Mouse (Mus musculus): ENCODE measurements around the gene Map3k13.
"Not testable (repeated sequence)": the region's sequence is repeated elsewhere in the genome, so short reads cannot be mapped to it uniquely, and the experiment has no call there.

Gene Map3k13

DNA sequence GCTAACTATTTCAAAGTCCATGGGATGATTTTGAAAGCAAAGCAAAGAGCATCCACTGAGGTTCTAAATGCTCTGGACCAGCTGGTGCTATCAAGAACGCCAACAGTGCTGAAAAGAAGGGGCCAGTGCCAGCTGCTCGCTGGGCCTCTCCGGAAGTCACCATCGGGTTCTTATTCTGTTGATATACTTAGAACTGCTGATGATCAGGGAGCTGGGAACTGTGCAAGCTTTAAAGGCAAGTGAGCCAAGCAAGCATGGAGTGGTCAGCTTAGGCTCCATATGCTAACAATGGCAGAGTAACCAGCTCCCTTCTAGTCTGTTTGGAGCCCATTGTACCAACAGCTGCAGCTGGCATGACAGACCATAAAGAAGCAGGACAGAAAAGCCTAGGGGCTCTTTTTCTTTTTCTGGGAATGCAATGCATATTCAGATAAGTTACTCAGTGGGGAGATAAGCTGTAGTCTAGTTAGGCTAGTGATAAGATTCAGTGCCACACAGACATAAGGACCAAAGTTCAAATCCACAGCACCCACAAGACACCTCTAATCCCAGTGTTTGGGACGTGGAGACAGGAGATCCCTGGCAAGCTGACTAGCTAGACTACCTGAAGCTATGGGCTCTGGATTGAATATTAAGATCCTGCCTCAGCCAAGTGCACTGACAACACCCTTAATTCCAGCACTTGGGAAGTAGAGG lies 60.6 kb downstream of the Map3k13 start:
- no peak for DNase-seq

DNA sequence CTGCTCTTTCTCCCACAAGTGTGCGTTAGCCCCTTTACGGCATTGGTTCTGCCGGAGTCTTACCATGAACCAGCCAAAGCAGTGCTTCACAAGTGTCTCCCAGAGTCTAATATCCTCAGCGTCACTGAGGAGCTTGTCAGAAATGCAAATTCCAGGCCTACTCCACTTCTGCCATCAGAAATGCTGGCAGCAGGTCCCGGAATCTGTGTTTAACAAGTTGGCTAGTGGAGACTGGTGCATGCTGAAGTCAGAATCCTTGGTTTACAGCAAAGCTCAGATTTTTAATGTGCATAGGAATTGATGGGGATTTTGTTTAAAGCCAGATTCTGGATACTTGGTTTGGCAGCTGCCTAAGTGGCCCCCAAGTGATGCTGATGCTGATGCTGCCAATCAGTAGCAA lies 62.0 kb downstream of the Map3k13 start:
- no peak for DNase-seq

DNA sequence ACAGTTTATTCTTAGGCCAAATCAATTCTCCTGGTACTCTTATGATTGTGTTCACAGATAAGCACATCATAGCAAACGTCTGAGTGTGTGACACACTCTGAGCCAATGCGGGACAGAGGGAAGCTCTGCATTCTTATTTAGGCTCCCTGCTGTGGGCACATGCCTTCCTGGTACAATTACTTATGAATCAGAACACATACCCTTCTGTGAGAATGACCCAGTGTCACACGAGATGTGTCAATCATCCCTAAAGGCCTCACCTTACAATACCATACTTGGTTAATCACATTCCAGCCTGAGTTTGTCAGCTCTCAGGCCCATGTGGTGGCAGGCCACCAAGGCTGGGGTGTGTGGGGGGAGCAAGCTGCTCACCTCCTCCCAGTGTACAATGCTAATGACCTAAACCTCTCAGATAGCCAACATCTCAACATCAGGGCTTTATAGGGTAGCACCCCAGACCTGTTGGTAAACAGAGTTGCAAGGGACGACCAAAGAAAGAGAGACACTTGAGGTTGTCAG lies 63.0 kb downstream of the Map3k13 start:
- no peak for DNase-seq

DNA sequence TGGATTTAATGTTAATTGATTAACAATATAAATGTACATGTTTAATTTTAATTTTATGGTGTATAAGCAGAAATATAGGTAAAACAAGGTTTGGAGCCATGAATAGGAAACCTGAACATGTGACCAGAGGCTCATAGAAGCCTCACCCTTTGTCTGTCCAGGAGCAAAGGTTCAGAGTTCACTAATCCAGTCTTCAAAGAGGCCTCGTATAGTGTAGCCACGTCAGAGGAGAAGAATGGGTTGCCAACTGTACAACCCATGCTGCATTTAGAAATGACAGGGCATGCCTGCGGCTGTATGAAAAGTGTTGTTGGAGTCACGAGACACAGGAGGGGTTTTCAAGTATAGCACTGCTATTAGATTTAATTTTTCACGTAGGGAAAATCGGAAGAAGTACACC lies 64.0 kb downstream of the Map3k13 start:
- no peak for DNase-seq

DNA sequence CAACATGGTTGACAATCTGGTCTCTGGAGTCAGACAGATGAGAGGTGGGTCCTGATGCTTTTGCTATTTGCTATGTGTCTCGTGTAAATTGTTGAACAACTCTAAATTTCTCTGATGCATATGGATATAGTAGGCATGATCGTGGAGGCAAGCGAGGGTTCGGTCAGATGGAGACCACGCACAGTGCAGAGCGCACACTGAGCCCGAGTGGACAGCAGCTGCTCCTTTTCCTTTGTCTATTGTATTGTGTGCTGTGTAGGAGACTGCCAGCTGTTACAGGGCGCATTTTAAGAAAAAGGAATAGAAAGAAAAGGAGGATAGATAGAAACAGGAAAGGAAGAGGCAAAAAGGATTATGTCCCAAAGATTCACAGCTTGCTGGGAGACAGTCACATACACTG lies 64.7 kb downstream of the Map3k13 start:
- no peak for DNase-seq

DNA sequence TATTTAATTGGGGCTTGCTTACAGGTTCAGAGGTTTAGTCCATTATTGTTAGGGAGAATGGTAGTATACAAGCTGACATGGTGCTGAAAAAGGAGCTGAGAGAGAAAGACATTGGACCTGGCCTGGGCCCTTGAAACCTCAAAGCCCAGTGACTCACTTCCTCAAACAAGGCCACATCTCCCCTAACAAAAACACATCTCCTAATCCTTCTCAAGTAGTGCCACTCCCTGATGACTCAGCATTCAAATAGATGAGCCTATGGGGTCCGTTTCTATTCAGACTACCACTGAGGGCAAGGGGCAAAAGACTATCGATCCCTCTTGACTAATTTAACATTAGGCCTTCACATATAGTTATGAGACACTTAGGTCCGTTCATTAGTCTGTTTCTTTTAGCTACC lies 68.3 kb downstream of the Map3k13 start:
- no peak for DNase-seq

DNA sequence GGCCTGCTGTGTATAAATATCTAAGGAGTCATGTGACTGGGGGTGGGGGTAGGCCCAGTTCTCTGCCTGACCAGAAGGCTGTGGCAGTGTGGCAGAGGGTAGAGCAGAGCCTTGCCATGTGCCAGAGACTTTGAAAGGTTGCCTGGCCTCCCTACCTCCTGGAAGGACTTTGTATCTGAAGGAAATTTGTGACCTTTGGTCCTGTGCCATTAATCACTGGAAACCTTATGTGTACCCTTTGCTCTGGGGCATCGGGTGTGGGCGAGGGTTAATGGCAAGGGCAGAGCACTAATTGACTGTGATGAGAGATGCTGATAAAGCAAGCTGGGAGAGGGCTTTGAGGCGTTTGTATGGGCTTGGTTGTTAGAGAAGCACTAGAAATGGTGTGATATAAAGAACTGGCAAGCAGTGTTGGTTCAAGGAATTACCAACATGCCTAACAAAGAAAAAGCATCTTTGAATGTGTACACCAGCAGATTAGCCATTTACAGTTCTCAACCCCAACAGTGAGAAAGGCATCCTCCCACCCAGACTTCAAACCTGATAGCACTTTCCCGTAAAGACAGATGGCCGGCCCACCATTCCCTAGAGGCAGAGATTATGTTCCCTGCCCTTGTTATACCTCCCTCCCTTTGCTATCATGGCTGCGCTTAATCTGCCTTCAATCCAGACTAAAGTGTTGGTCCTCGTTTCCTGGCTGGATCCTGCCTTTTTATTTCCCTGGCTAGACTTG lies 71.3 kb downstream of the Map3k13 start:
- DNase-seq = no peak

DNA sequence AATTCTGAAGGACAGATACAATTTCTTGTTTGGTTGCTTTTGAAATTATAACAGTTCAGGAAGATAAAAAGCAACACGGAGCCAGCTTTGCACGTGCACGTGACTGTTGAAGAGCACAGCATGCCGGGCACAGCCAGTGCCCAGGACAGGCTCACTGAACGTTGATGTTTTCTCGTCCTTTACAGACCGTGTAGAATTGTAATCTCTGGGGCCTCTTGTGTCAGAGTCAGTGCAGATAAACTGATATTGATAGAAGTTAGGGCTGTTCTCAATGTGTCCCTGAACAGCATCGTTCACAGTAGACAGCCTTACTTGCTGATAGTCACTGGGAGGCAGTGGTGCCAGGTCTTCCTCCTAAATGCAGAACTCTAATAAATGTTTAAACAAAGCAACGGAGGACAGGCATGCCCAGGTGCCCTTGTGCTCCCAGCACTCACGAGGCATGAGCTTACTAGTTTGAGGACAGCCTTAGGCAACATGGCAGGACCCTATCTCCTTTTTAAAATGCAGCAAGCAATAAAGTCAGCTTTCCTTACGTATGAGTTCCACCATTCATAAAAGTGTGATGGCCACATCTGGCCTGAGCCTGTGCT lies 71.9 kb downstream of the Map3k13 start:
- DNase-seq = no peak

DNA sequence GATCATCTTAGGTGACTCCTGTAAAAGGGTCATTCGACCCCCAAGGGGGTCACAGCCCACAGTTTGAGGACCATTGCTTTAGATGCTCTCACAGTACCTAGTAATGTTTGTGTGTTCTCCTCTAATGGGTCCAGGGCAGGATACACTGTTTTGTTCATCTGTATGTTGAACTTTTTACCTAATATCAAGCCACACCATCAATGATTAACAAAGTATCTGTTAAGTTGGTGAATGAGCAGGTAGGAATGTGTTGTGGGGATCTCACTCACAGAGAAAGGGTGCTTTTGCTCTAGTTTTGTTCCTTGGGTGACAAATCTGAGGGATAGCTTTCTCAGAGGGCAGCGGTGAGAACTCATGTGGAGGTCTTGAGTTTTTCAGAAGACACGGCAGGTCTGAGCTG lies 73.6 kb downstream of the Map3k13 start:
- DNase-seq = no peak

DNA sequence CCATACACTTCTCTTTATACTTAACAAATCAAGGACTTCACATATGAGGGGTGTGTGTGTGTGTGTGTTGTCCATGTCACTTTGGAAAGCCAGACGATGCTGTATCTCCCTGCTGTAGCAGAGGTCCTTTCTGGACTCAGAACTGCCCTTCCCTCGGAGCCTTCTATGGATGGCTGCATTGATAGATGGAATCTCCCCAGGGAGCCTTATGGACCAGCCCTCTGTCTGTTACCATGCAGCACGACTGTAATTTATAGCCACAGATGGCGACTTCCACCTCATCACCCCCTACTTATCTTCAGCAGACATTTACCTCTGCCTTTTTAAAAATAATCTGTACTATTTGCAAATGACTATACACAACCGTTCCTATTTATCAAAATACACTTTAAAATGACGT lies 74.5 kb downstream of the Map3k13 start:
- DNase-seq = no peak

DNA sequence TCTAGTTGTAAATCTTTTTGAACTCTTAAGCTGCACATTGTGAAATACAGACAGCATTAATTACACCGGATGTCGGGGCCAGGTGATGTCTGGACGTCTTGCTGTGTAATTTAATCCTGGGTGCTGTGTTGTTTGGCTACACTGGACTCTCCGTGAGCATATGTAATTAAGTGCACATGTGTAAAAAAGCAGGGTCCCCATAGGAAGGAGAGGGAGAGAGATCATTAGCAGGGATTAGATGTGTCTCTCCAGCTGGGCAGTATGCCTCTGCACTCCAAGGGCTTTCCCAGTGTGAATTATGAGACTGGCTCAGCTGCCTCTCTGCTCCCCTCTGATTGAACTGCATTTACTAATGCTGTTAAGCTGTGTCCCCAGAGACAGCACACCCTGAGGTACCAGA lies 75.7 kb downstream of the Map3k13 start:
- DNase-seq = no peak

DNA sequence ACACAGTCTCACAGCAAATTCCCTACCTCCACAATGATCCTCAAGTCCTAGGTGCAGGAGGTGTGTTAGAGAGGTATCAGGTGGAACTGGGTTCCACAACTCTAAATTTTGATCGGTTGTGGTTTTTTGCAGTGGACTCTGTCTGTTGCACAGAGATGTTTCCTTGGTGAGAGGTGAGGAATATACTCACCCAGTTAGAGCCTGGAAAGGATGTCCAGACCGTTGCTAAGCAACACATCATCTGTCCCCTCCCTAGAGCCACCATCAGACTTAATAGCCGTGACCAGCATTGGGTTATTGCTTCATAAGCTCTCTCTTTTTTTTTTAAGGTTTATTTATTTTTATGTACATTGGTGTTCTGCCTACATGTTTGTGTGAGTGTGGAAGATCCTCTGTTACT lies 83.6 kb downstream of the Map3k13 start:
- no peak for DNase-seq

DNA sequence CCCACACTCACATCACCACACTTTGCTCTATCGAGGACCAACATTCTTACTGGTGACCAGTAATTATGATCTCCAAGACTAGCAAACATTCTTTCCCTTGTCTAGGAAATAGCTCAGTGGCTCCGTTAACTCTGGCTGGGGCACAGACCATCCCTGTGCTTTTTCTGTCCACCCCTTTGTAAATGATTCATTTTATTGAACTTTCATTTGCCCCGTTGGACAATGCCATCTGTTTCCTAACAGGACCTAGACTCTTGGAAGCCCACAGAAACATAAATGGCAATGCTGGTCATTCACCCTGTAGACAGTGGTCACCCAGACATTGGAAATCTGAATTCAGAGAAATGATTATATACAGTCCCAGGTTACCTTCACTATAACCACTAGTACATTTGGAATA lies 84.7 kb downstream of the Map3k13 start:
- no peak for DNase-seq

DNA sequence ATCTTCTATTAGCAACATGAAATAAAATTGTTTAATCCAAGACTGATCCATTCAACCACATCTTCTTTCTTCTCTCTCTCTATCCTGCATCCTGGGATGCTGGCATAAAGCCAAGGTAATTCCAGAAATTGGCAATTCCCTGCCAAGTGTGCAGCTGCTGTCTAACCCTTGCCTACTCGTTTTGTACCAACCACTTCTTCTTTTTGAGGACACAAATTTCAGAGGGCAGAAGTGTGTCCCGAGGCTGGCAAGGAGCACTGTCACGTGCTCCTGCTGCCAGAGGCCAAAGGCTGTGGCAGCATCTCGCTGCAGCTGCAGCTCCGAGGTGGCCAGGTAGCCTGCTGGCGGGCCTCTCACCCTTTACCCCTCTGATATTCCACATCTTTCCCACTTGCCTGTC lies 87.0 kb downstream of the Map3k13 start:
- no peak for DNase-seq

DNA sequence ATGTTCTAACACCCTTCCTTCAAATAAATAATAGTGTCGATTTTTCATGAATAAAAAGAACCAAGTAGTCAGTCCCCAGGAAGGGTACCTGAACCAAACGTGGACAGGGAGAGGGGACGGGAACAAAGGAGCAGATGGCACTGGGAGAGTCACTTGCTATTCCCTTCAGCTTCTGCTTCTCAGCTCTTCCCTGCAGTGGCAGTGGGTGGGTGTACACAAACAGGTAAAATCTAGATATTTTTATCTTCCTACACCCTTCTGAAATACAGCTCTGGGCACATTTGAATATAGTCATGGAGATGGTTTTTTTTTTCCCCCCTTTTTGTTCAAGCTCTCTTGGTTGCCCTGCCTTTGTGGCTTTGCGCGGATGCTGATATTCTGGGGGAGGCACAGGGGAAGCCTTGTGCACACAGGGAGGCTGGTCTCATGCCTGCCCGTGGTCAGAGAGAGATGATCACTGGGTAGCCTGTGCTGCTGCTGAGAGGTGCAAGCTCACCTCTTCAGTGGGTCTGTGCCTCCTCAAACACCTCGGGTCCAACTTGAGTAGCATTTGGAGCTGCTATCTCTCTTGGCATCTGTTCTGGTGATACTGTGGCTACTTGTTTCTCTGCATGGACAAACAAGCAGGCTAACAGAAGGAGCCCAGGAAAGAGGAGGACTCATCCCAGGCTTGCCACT lies 87.6 kb downstream of the Map3k13 start:
- DNase-seq = no peak

DNA sequence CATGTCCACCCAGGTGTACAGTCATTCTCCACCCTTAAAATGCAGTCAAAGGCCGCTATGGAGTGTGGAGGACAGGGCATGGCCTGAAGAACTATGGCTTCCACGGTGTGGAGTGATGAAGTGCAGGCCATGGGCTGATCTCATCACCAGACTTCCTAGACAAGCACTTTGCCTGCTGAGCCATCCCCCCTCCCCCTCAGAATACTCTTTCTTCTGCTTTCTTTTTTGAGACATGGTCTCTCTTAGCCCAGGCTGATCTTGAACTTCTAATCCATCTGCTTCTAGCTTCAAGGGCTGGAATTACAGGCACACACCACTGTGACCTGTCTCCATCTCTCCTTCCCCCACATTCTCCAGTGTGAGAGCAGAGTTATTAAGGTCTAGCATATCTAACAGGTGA lies 93.5 kb downstream of the Map3k13 start:
- DNase-seq = no peak

DNA sequence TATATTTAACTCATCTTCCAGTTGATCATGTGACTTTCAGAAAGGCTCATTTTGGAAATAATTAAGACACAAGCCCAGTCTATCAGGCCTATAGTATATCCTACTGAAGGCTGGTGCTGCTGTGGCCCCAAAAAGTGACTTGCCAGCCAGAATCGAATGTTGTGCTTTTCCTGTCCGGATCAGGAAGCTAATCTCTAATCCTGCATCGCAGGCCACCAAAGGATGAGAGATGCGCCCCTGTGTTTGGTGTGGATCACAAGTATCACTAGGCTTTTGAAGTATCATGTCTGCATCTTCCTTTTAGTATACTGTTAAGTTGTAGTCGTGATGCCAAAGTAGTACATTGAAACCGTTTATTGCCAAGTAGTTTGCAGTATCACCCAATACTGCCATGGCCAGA lies 99.7 kb downstream of the Map3k13 start:
- no peak for DNase-seq

DNA sequence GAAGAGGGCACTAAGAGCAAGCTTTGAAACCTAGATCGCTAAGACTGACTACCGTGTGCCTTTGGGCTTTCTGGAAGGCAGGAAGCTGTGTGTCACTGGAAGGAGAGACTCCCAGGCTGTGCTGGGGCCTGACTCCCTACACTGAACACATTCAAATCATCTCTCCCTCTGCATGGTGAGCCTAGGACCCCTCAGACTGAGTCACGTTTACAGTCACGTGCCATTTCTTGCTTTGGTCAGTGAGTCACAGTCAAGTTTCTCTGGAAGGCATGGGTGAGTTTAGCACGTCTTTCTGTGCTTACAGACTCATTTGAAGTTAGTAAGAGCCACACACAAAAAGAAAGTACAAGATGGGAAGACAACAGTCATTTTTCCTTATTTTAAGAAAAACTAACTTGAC lies 107.1 kb downstream of the Map3k13 start:
- DNase-seq = no peak

DNA sequence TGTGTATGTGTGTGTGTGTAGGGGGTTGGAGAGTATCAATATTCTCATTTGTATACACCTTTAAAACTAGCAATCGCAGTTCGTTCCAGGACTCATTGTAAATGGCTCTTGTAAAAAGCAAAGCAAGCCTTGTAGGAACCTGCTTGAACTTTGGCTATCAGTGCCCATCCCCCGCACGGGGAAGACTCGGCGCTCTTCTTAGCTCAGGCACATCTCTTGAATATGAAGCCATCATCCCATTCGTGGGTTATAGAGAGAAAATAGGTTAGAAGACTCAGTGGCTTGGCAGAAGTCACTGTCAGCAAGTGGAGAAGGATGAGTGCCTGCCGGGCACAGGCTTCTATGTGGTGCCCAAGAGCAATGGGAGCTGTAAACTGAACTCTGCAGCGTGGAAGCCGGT lies 110.5 kb downstream of the Map3k13 start:
- DNase-seq = no peak

DNA sequence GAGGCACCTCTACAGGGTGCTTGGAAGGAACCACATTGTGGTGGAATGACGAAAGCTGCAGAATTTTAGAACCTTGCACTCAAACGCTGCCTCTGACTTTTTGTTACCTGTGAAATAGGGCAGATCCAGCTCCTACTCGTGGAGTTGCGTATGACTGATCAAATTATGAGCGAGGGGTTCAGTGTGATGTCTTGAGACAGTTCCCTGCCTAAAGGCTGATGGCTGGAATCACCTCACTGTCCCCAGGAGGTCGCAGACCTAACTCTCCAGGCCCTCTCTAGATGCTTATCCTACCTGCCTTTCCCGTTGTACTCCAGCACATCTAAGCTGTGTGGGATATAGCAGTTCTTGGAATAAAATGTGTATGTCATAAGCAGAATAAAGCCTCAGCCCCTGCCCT lies 111.8 kb downstream of the Map3k13 start:
- no peak for DNase-seq

DNA sequence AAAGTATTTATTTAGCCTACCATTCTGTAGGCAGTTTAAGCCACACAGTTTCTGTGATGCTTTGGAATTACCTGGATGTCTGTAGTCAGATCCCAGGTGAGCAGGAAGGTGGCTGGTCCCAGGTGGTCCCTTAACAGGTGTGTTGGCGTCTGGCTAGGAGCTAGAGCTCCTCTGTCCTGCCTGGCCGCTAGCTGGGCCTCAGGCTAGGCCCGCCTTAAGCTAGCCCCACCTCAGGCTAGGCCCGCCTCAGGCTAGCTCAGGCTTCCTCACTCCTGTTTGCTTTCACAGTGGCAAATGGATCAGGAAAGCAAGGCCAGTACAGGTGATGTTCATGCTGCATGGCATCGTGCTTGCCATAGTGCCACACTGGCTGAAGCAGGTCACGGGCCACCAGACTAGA lies 112.8 kb downstream of the Map3k13 start:
- no peak for DNase-seq

DNA sequence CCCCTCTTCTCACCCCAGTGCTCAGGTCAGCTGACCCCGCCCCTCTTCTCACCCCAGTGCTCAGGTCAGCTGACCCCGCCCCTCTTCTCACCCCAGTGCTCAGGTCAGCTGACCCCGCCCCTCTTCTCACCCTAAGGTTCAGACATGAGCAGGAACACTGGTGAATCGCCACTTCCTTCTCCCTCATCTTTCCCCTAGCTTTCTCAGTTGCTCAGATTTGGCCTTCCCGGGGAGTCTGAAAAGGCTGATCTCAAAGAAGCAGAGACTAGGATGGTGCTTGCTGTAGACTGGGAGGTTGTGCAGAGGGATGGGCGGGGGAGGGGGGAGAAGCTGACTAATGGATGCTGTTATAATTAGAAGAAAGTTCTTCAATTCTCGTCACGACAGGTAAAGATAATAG lies 114.8 kb downstream of the Map3k13 start:
- DNase-seq = not testable (repeated sequence)

DNA sequence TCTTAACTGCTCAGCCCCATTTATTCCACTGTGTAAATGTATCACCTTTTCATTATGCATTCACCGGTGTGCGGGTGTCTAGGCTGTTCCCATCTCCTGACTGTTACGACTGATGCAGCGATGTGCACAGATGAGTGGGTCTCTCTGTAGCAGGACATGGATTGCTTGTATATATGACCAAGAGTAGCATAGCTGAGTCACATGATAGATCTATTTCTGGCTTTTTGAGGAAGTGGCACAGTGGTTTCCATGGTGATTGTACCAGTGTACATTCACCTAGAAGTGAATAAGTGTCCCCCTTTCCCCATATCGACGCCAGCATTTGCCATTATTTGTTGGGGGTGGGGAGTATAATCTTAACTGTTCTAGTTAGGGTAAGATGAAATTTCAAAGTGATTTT lies 119.2 kb downstream of the Map3k13 start:
- no peak for DNase-seq

DNA sequence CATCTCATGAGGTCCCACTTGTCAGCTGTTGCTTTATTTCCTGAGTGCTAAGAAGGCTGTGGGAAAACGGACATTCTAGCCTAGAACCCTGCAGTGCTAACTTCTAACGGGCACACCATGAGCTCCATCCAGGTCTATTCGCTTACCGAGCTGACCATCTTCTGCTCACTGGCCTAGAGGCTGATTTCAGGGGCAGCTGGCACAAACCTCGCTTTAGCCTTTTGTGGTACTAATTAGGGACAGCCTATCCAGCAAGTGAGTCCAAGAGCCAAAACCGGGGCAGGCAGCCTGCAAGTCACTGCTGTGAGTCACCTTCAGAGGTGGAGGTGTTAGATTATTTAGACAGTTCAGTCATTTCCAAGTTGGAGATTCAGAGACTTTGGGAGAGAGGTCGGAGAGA lies 122.5 kb downstream of the Map3k13 start:
- DNase-seq = no peak
